Mouse (Mus musculus) intestine, embryonic 15.5 days (tissue): ENCODE measurements around the gene Nxph4. TPM values are rescaled to one million over a fixed set of nuclear protein-coding genes. Genes with fewer than 3 reads are reported as not detected.

Source experiments
- polyA plus RNA-seq: library from polyadenylated mRNA; unstranded; fragments of >200 nt; fragmentation: Nextera tagmentation; extraction: Ambion mirVana; gene quantifications from 2 replicates; pipeline ENCODE4 v1.2.1, GENCODE M21; 2015

The Nxph4 gene
- polyA plus RNA-seq, 1 experiment from 2014 or later: 5.7 TPM

Other genes starting within 250 kb of the Nxph4 start
- gene Mbd6, start 245.5 kb downstream of the Nxph4 start, polyA plus RNA-seq: 13.1 and 15.7 TPM in 2 replicates
- 113 and 129 TPM in 2 replicates for gene Mars, start 222.8 kb downstream of the Nxph4 start, polyA plus RNA-seq
- 6.1 and 6.7 TPM in 2 replicates for gene Arhgap9, start 212.6 kb downstream of the Nxph4 start, polyA plus RNA-seq
- 7.5 and 8.1 TPM in 2 replicates for gene Gli1, start 192.6 kb downstream of the Nxph4 start, polyA plus RNA-seq
- 0.03 TPM in 1 of 2 replicates, not detected in the other for gene Inhbe, start 180.1 kb downstream of the Nxph4 start, polyA plus RNA-seq
- gene Inhbc, start 164.1 kb downstream of the Nxph4 start, polyA plus RNA-seq: 0.18 TPM in 1 of 2 replicates, not detected in the other
- gene R3hdm2, start 154.2 kb downstream of the Nxph4 start, polyA plus RNA-seq: 29.5 and 31.1 TPM in 2 replicates
- gene Stac3, start 32.9 kb downstream of the Nxph4 start, polyA plus RNA-seq: 0.41 and 0.74 TPM in 2 replicates
- gene Ndufa4l2, start 19.6 kb downstream of the Nxph4 start, polyA plus RNA-seq: 52.7 and 53.8 TPM in 2 replicates
- 147 and 149 TPM in 2 replicates for gene Shmt2, start 12.1 kb downstream of the Nxph4 start, polyA plus RNA-seq
- 67.2 and 77.1 TPM in 2 replicates for gene Lrp1, start 86.6 kb upstream of the Nxph4 start, polyA plus RNA-seq
- 37.7 and 39.9 TPM in 2 replicates for gene Stat6, start 108.4 kb upstream of the Nxph4 start, polyA plus RNA-seq
- 5.7 and 6.9 TPM in 2 replicates for gene Nemp1, start 132.3 kb upstream of the Nxph4 start, polyA plus RNA-seq
- 8.3 and 8.7 TPM in 2 replicates for gene Nab2, start 134.0 kb upstream of the Nxph4 start, polyA plus RNA-seq
- gene Myo1a, start 170.6 kb upstream of the Nxph4 start, polyA plus RNA-seq: 33.8 and 36.7 TPM in 2 replicates
- 2.3 and 4.1 TPM in 2 replicates for gene Tac2, start 189.9 kb upstream of the Nxph4 start, polyA plus RNA-seq
- 2.6 and 2.7 TPM in 2 replicates for gene Zbtb39, start 205.0 kb upstream of the Nxph4 start, polyA plus RNA-seq
- gene Gpr182, start 217.2 kb upstream of the Nxph4 start, polyA plus RNA-seq: 1.8 and 2.0 TPM in 2 replicates
- gene Rdh1, start 225.2 kb upstream of the Nxph4 start, polyA plus RNA-seq: 0.04 TPM in 1 of 2 replicates, not detected in the other
- 0.19 TPM in 1 of 2 replicates, not detected in the other for gene Rdh16f1, start 225.2 kb upstream of the Nxph4 start, polyA plus RNA-seq
- gene Rdh9, start 241.8 kb upstream of the Nxph4 start, polyA plus RNA-seq: 0.13 TPM in 1 of 2 replicates, not detected in the other